ENCODE assay signal across 14 mouse cellular contexts in genomic region chr8:38927426-38927825, GRCm38 (mm10).
"Had no signal": no experiment of that assay in that cellular context is flagged by ENCODE, and none has a peak within 500 bp of the region (broad histone marks: within the 10 kb centered on the region; RNA-seq: fewer than 3 reads in every experiment).

No protein-coding gene starts in this region.

- H3K4me3 ChIP-seq: limb, embryonic 15.5 days; liver, embryonic 12.5 days; megakaryocyte, embryonic 14.5 days; midbrain, embryonic 15.5 days; neural tube, embryonic 13.5 days; stomach, embryonic 15.5 days had no signal

- H3K27ac ChIP-seq: kidney, postnatal 0 days; limb, embryonic 15.5 days; liver, embryonic 12.5 days; macrophage; midbrain, embryonic 15.5 days; neural tube, embryonic 13.5 days; stomach, embryonic 15.5 days had no signal

- DNase-seq: kidney, adult 11 months; kidney, adult 9 months; kidney, postnatal 36 days; lung, embryonic 14.5 days; lung, postnatal 14 days; thymus, postnatal 36 days had no signal
